Mouse (Mus musculus) lung, embryonic 14.5 days (tissue): Measurements from ENCODE around the gene Trmt13. TPM values are rescaled to one million over a fixed set of nuclear protein-coding genes. Genes with fewer than 3 reads are reported as not detected.

Source experiments
- ATAC-seq: fragments of 200-750 bp; cut with Nextera tagmentation; 2 replicates; pipeline ENCODE4 v1.8.0; 2017; ENCODE audit warnings: mild to moderate bottlenecking, moderate TSS enrichment, moderate library complexity; ENCODE audit not compliant: insufficient read depth
- DNase-seq: peaks from one replicate; pipeline ENCODE4 v3.0.0-alpha.2; 2015
- H3K27ac ChIP-seq: fragments of 300-500 bp; sonication (generic); 2 replicates; pipeline ENCODE4 v1.5.1; 2014; ENCODE audit warnings: low read depth, mild to moderate bottlenecking, moderate library complexity
- H3K27me3 ChIP-seq: fragments of 300-500 bp; sonication (generic); 2 replicates; pipeline ENCODE4 v1.6.1; 2014; ENCODE audit warnings: low read length, control low read depth; ENCODE audit not compliant: insufficient read depth
- H3K36me3 ChIP-seq: fragments of 300-500 bp; sonication (generic); 2 replicates; pipeline ENCODE4 v1.6.1; 2014; ENCODE audit warnings: control low read depth; ENCODE audit not compliant: insufficient read depth
- H3K4me1 ChIP-seq: fragments of 300-500 bp; sonication (generic); 2 replicates; pipeline ENCODE4 v1.6.1; 2014; ENCODE audit warnings: antibody characterized with exemption, control low read depth; ENCODE audit not compliant: insufficient read depth
- H3K4me2 ChIP-seq: fragments of 300-500 bp; sonication (generic); 2 replicates; pipeline ENCODE4 v1.6.1; 2014; ENCODE audit warnings: mild to moderate bottlenecking
- H3K4me3 ChIP-seq: fragments of 300-500 bp; sonication (generic); 2 replicates; pipeline ENCODE4 v1.5.1; 2014; ENCODE audit warnings: low read depth, low read length
- H3K9ac ChIP-seq: fragments of 300-500 bp; sonication (generic); 2 replicates; pipeline ENCODE4 v1.6.1; 2014
- H3K9me3 ChIP-seq: fragments of 300-500 bp; sonication (generic); 2 replicates; pipeline ENCODE4 v1.6.1; 2016; ENCODE audit warnings: low read depth, low read length, control low read depth
- CTCF ChIP-seq: IDR thresholded peaks from 2 replicates; pipeline ENCODE4 v1.5.1; 2016; ENCODE audit warnings: antibody characterized with exemption, low read depth
- WGBS: fragments of 180-500 bp; shearing (Covaris S2); extraction: QIAGEN DNeasy Blood & Tissue Kit; methylation state at CpG from one replicate; pipeline ENCODE4 v1.1.7; 2014; 5-methylcytosine and 5-hydroxymethylcytosine counted together
- polyA plus RNA-seq: library from polyadenylated mRNA; unstranded; fragments of >200 nt; fragmentation: Nextera tagmentation; extraction: Ambion mirVana; gene quantifications from 2 replicates; pipeline ENCODE4 v1.2.1, GENCODE M21; 2014

Trmt13 gene
- polyA plus RNA-seq, 1 experiment from 2014 or later, result 24.8 TPM

GRCm38 (mm10) chr3:116634091-116634490, 19.7 kb upstream of the Trmt13 start:
- no peak overlapping the region for H3K9ac ChIP-seq
- 96% methylated on average over 3 of the region's 3 CpGs for WGBS
- H3K4me1 ChIP-seq, result no peaks in the 10 kb centered on the region
- H3K4me3 ChIP-seq, result no peak overlapping the region
- no peak overlapping the region for H3K27ac ChIP-seq
- peaks cover 87% of the 10 kb centered on the region for H3K36me3 ChIP-seq
- DNase-seq, result no peak
- TF ChIP-seq CTCF, result no peak
- ATAC-seq, result no peak
- H3K4me2 ChIP-seq, result no peak overlapping the region
- H3K27me3 ChIP-seq, result no peaks in the 10 kb centered on the region
- no peaks in the 10 kb centered on the region for H3K9me3 ChIP-seq

- H3K9ac ChIP-seq, result no peak overlapping the region
- DNase-seq (no peak), ATAC-seq (no peak)
- no peaks in the 10 kb centered on the region for H3K4me1 ChIP-seq
- H3K27ac ChIP-seq, result no peak overlapping the region
- no peak overlapping the region for H3K4me2 ChIP-seq
- no peak overlapping the region for H3K4me3 ChIP-seq
- no peaks in the 10 kb centered on the region for H3K9me3 ChIP-seq
- no peak for TF ChIP-seq CTCF
- H3K27me3 ChIP-seq, result no peaks in the 10 kb centered on the region
- 92% methylated on average over 3 of the region's 3 CpGs for whole genome bisulfite sequencing
- H3K36me3 ChIP-seq, result peaks cover 79% of the 10 kb centered on the region
Observed at GRCm38 (mm10) chr3:116632971-116633370, 18.6 kb upstream of the Trmt13 start.

DNA sequence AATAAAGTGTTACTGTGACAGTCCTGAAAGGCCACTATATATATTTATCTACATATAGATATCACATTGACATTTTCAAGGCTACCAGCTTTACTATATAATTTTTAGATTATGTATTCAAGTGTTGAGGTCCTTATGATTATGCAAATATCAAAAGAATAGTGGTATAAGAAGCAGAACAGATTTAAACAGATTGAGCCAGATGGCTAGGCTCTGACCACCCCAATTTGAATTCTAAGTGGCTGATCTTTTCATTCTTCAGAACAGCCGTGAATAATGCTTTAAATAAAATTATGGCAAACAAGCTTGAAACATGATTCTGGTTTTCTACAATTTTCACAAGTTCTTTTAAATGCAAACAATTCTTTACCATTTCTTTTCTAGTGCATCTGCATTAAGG, 17.1 kb upstream of the Trmt13 start:
- WGBS, result 74% methylated on average over 1 of the region's 1 CpGs
- Histone ChIP-seq H3K4me2 (no peak overlapping the region), H3K27me3 (no peaks in the 10 kb centered on the region), H3K4me3 (no peak overlapping the region), H3K36me3 (peaks cover 76% of the 10 kb centered on the region), H3K9ac (no peak overlapping the region), H3K4me1 (no peaks in the 10 kb centered on the region), H3K9me3 (no peaks in the 10 kb centered on the region), H3K27ac (no peak overlapping the region)
- no peak for TF ChIP-seq CTCF
- DNase-seq (no peak), ATAC-seq (no peak)

DNA sequence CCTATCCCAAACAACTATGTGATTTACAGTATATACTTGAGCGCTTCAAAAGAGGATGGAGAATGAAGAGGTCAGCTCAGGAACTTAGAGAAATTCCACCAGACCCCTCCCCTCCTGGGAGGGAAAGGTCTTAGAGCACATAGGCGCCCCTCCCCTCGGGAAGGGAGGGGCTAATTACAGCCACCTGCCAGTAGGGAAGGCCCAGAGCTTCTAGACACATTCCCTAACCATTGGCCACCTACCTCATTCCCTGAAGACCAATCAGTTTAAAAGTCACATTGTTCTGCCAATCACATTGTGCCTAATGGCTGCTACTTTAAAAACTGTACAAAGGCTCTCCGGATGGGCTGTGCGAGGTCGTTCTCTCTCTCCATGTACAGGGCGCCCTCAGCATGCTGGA, 8.3 kb upstream of the Trmt13 start:
- Histone ChIP-seq H3K9ac (no peak overlapping the region), H3K9me3 (no peaks in the 10 kb centered on the region), H3K4me1 (no peaks in the 10 kb centered on the region), H3K27me3 (no peaks in the 10 kb centered on the region), H3K27ac (no peak overlapping the region), H3K4me3 (no peak overlapping the region), H3K4me2 (no peak overlapping the region), H3K36me3 (peaks cover 53% of the 10 kb centered on the region)
- no peak for ATAC-seq
- DNase-seq, result no peak
- WGBS, result 92% methylated on average over 7 of the region's 7 CpGs
- TF ChIP-seq CTCF, result no peak

- H3K9me3 ChIP-seq, result no peaks in the 10 kb centered on the region
- DNase-seq, result no peak
- H3K4me1 ChIP-seq, result no peaks in the 10 kb centered on the region
- H3K27me3 ChIP-seq, result no peaks in the 10 kb centered on the region
- no peak overlapping the region for H3K27ac ChIP-seq
- no peak for TF ChIP-seq CTCF
- no peak overlapping the region for H3K4me3 ChIP-seq
- ATAC-seq, result no peak
- H3K36me3 ChIP-seq, result peaks cover 50% of the 10 kb centered on the region
- H3K9ac ChIP-seq, result no peak overlapping the region
- no peak overlapping the region for H3K4me2 ChIP-seq
- 88% methylated on average over 7 of the region's 7 CpGs for WGBS
Observed at GRCm38 (mm10) chr3:116620636-116621370, 6.4 kb upstream of the Trmt13 start.

- no peak for DNase-seq
- H3K36me3 ChIP-seq, result peaks cover 66% of the 10 kb centered on the region
- H3K27ac ChIP-seq, result no peak overlapping the region
- no peak for TF ChIP-seq CTCF
- H3K9ac ChIP-seq, result no peak overlapping the region
- H3K27me3 ChIP-seq, result no peaks in the 10 kb centered on the region
- no peaks in the 10 kb centered on the region for H3K9me3 ChIP-seq
- H3K4me1 ChIP-seq, result no peaks in the 10 kb centered on the region
- no peak overlapping the region for H3K4me3 ChIP-seq
- ATAC-seq, result no peak
- WGBS, result 67% methylated on average over 6 of the region's 6 CpGs
- no peak overlapping the region for H3K4me2 ChIP-seq
Observed at GRCm38 (mm10) chr3:116618855-116619254, 4.5 kb upstream of the Trmt13 start.

- no peak overlapping the region for H3K4me2 ChIP-seq
- no peaks in the 10 kb centered on the region for H3K27me3 ChIP-seq
- no peak for ATAC-seq
- WGBS, result 84% methylated on average over 8 of the region's 8 CpGs
- no peak for DNase-seq
- no peaks in the 10 kb centered on the region for H3K9me3 ChIP-seq
- H3K4me3 ChIP-seq, result no peak overlapping the region
- H3K4me1 ChIP-seq, result no peaks in the 10 kb centered on the region
- H3K9ac ChIP-seq, result no peak overlapping the region
- no peak for TF ChIP-seq CTCF
- H3K27ac ChIP-seq, result no peak overlapping the region
- H3K36me3 ChIP-seq, result peaks cover 56% of the 10 kb centered on the region
Observed at GRCm38 (mm10) chr3:116615318-116616068, 1.1 kb upstream of the Trmt13 start.
